ENCODE assay signal across 9 mouse cellular contexts in genomic region chr2:120279961-120280360, GRCm38 (mm10). TPM values are rescaled to one million over a fixed set of nuclear protein-coding genes. Genes with fewer than 3 reads are reported as not detected.
DNase-seq lines count a peak whose midpoint lies in the region; ATAC-seq and TF ChIP-seq lines count a peak whose summit lies in the region.
"Had no signal": no experiment of that assay in that cellular context is flagged by ENCODE, and none has a peak within 500 bp of the region (broad histone marks: within the 10 kb centered on the region; RNA-seq: fewer than 3 reads in every experiment).

No protein-coding gene starts in this region.

- DNase-seq in adrenal gland, adult (ENCODE audit: inconsistent age in 2 of 2, low spot score in 1 of 2) = peak; percentile 47 to 85
- DNase-seq in adrenal gland, adult 8-10 months = no peak
- DNase-seq in 416B (ENCODE audit: low read depth) = peak; percentile 55
- DNase-seq in brain, embryonic 14.5 days (ENCODE audit: low read depth) = peak; percentile 64
- peak; percentile 27 to 78 for DNase-seq in kidney, postnatal 36 days
- DNase-seq in right cerebral cortex, postnatal 4 days = peak; percentile 64

- peak; percentile 48; the same call in 1 of the 2 replicates for ATAC-seq in erythroblast, adult 5-6 weeks (replicated peaks; ENCODE audit: low FRiP score, poor library complexity, severe bottlenecking)
- 0 out of 2 replicates have a peak, but pooled peaks have one; percentile 12 for ATAC-seq in lung, embryonic 16.5 days (ENCODE audit: low read depth)

- no peak for TF ChIP-seq POLR2A in brain, embryonic 14.5 days (IDR thresholded peaks at IDR 0.05; ENCODE audit: borderline replicate concordance, extremely low read depth, insufficient read depth, insufficient read length, poor library complexity, severe bottlenecking)

- no peak overlapping the region for H3K27ac ChIP-seq in lung, embryonic 16.5 days (ENCODE audit: low read length)
- H3K27ac ChIP-seq: limb, embryonic 12.5 days had no signal

- H3K4me2 ChIP-seq in lung, embryonic 16.5 days (ENCODE audit: low read depth, low read length) = no peak overlapping the region
- H3K4me2 ChIP-seq: limb, embryonic 12.5 days had no signal

- no peaks in the 10 kb centered on the region; the same call in 1 of the 2 replicates for H3K4me1 ChIP-seq in lung, embryonic 16.5 days (replicated peaks; ENCODE audit: control insufficient read depth, insufficient read depth, low read length)
- H3K4me1 ChIP-seq: limb, embryonic 12.5 days had no signal

- 13% methylated on average over 8 of the region's 8 CpGs for WGBS in lung, embryonic 16.5 days

- H3K36me3 ChIP-seq in lung, embryonic 16.5 days (ENCODE audit: control insufficient read depth, insufficient read depth, low read length) = no peaks in the 10 kb centered on the region
- H3K36me3 ChIP-seq: limb, embryonic 12.5 days had no signal

- peak; percentile 90 for TF ChIP-seq CTCF in brain, embryonic 14.5 days (IDR thresholded peaks at IDR 0.05; ENCODE audit: borderline replicate concordance, extremely low read depth, insufficient read depth, insufficient read length)

- H3K9me3 ChIP-seq in lung, embryonic 16.5 days (ENCODE audit: control insufficient read depth, low read length) = no peaks in the 10 kb centered on the region
- H3K9me3 ChIP-seq: limb, embryonic 12.5 days had no signal

- no peak overlapping the region for H3K9ac ChIP-seq in lung, embryonic 16.5 days (ENCODE audit: low read length)
- H3K9ac ChIP-seq: limb, embryonic 12.5 days had no signal

- no peaks in the 10 kb centered on the region for H3K27me3 ChIP-seq in lung, embryonic 16.5 days (ENCODE audit: control insufficient read depth, insufficient read depth, low read depth, low read length)
- H3K27me3 ChIP-seq: limb, embryonic 12.5 days had no signal

- no peak overlapping the region for H3K4me3 ChIP-seq in lung, embryonic 16.5 days (ENCODE audit: low read length)
- H3K4me3 ChIP-seq: limb, embryonic 12.5 days had no signal

RNA-seq across cellular contexts. Expression of gene Pla2g4d, which starts 9.0 kb away (rescaled TPM):
- total RNA-seq in adrenal gland, adult 8-10 months (2022) = under 1 TPM in 1 of 4 experiments, not detected in 3; 0.10 TPM
- polyA plus RNA-seq in brain, embryonic 14.5 days (2012; rRNA removed) = 0.03 TPM in 2 replicates
- total RNA-seq in erythroblast, adult 5-6 weeks (2015; ENCODE audit: low replicate concordance) = not detected in 2 replicates
- not detected in 2 replicates for total RNA-seq in erythroblast, adult 5-6 weeks (2017; ENCODE audit: low replicate concordance)
- polyA plus RNA-seq in lung, embryonic 16.5 days (2015; fragmentation: Nextera tagmentation; extraction: Ambion mirVana) = not detected in 2 replicates

RNA-seq across cellular contexts. Expression of gene Pla2g4f, which starts 34.0 kb away (rescaled TPM):
- total RNA-seq in adrenal gland, adult 8-10 months (2022) = not detected
- 0.07 and 0.38 TPM in 2 replicates for polyA plus RNA-seq in brain, embryonic 14.5 days (2012; rRNA removed)
- total RNA-seq in erythroblast, adult 5-6 weeks (2015; ENCODE audit: low replicate concordance) = not detected in 2 replicates
- total RNA-seq in erythroblast, adult 5-6 weeks (2017; ENCODE audit: low replicate concordance) = not detected in 2 replicates
- 1.1 and 1.9 TPM in 2 replicates for polyA plus RNA-seq in lung, embryonic 16.5 days (2015; fragmentation: Nextera tagmentation; extraction: Ambion mirVana)

RNA-seq across cellular contexts. Expression of gene Pla2g4e, which starts 34.8 kb away (rescaled TPM):
- 1 to 10 TPM in 2 of 4 experiments, under 1 TPM in 2; 0.35 to 1.3 (median 0.99) TPM for total RNA-seq in adrenal gland, adult 8-10 months (2022)
- 4.1 and 4.5 TPM in 2 replicates for polyA plus RNA-seq in brain, embryonic 14.5 days (2012; rRNA removed)
- total RNA-seq in erythroblast, adult 5-6 weeks (2015; ENCODE audit: low replicate concordance) = not detected in 2 replicates
- not detected in 2 replicates for total RNA-seq in erythroblast, adult 5-6 weeks (2017; ENCODE audit: low replicate concordance)
- 0.08 and 0.20 TPM in 2 replicates for polyA plus RNA-seq in lung, embryonic 16.5 days (2015; fragmentation: Nextera tagmentation; extraction: Ambion mirVana)
